Mouse (Mus musculus): ENCODE measurements around the gene Plrg1.

DNA sequence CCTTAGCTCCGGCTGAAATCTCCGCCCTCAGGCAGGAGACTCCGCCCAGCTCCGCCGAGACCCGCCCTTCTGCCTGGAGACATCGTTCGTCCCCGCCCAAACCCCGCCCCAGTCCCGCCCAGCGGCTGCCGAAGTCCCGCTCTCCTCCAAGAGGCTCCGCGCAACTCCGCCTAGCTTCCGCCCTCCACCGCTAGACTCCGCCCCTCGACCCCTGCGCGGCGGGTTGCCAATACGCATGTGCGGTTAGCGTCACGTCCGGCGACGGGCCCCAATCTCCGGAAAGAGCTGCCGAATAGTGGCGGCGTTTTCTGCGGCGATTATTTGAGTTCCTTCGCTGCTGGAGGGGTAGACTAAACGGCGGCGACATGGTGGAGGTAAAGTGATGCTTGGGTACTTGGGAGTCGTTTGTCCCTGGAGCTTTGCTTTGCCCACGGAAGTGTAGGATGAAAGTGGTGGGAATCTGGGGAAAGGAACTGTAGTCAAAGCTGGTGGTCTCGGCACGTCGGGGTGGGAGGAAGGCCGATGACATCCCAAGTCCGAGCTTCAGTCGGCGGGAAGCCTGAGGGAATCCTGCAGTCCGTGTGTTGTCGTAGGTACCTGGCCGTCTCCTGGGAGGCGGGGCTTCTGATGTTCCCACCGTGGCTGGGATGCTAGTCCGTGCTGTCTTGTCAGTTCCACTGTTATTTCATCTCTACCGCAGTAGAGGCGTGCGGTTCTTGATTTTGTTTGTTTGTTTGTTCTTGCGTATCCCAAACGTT is at the start of gene Plrg1:
- TF ChIP-seq CTCF (IDR thresholded peaks at IDR 0.05; ENCODE audit: low read depth) (no peak), EP300 (IDR thresholded peaks at IDR 0.05; ENCODE audit: low read depth) (no peak)

Data from liver, postnatal 0 days (tissue).